Mouse (Mus musculus): ENCODE results near the gene Pomc.
A peak's percentile ranks its signal among the peaks of the same experiment; 100 is the strongest.

- TF ChIP-seq CTCF (IDR thresholded peaks at IDR 0.05; ENCODE audit: extremely low read depth, insufficient read length, insufficient replicate concordance, low read depth, low read length) = peak; percentile 9; the same call in 1 of the 2 replicates
- no peak for TF ChIP-seq POLR2A (IDR thresholded peaks at IDR 0.05; ENCODE audit: low read depth, low read length)
Measured at GRCm38 (mm10) chr12:3984446-3984845, 29.7 kb downstream of the Pomc start.

Measured in small intestine, adult 2 months (tissue).